Mouse (Mus musculus): Measurements from ENCODE around the gene Pax5.

- TF ChIP-seq GATA1 (IDR thresholded peaks at IDR 0.05; ENCODE audit: borderline replicate concordance, low read length) = no peak
- no peak for TF ChIP-seq FLI1 (IDR thresholded peaks at IDR 0.05; ENCODE audit: low read length)
Measured at GRCm38 (mm10) chr4:44602257-44602801, 108.0 kb downstream of the Pax5 start.

Measured in megakaryocyte, embryonic 14.5 days (primary cell).